Mouse (Mus musculus): ENCODE results near the gene Sema3b. TPM values are rescaled to one million over a fixed set of nuclear protein-coding genes. Genes with fewer than 3 reads are reported as not detected.
A peak's percentile ranks its signal among the peaks of the same experiment; 100 is the strongest.
"Not testable (repeated sequence)": the region's sequence is repeated elsewhere in the genome, so short reads cannot be mapped to it uniquely, and the experiment has no call there.

Gene Sema3b
- total RNA-seq, 1 experiment from 2014 or later, result not detected

DNA sequence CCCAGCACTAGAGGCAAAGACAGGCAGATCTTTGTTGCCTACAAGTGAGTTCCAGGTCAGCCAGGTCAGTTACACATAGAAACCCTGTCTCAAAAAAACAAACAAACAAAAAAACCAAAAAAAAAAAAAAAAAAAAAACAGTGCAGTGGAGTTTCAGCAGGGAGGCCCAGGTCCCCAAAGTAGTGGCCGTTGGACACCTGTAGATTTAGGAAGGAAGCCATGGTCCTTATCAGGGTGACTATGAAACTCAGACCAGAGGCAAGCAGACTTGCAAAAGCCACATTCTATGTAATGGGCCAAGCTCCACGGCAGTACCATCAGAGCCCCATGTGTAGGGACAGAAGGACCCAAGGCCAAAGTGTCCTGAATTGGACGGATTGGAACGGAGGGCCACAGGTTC lies 27.4 kb downstream of the Sema3b start:
- ATAC-seq (replicated peaks in 1 of 2; ENCODE audit: insufficient read depth in 1 of 2, low FRiP score in 2 of 2, low TSS enrichment in 1 of 2, low read depth in 1 of 2, poor library complexity in 2 of 2, severe bottlenecking in 2 of 2), result no peak

DNA sequence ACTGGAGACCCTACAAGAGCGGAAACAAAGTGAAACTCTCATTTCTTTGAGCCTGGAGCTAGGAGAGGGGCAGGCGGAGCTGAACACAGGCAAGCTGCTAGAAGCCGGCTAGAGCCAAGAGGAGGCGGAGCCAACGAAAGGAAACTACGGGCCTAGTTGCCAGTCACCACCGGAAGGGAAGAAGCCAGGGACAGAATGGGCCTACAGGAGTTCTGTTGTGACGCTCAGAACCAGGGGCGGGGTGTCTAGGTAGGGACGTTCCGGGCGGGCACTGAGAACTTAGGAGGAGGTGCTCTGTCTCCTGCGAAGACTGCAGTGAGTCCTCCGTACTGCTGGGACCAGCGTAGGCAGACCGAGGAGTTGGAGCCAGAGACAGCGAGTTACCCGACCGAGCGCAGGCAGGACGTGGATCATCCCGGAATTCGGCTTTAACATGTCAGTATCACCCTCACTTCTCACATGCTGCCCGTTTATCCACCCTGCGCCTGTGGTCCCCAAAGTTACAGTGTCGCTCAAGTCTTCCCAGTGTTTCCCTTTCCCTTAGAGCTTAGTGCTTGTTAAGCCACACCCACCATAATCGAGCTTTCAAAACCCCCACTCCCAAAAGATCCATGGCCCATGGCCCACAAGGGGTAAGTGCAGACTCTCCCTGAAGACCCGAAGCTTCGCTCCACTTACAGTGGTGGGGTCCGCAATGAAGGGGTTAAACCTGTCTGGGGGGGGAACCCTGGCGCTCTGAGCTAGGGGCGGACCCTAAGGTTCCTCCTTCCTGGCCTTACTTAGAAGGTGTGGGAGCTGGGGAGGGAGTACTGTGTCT lies 28.3 kb downstream of the Sema3b start, which contains the start of gene Hyal3:
TSS of gene Hyal3 (plus strand) at position 318 of the 817 bp plus-strand sequence.
- ATAC-seq (replicated peaks in 1 of 2; ENCODE audit: insufficient read depth in 1 of 2, low FRiP score in 2 of 2, low TSS enrichment in 1 of 2, low read depth in 1 of 2, poor library complexity in 2 of 2, severe bottlenecking in 2 of 2), result peak; percentile 68 to 83

DNA sequence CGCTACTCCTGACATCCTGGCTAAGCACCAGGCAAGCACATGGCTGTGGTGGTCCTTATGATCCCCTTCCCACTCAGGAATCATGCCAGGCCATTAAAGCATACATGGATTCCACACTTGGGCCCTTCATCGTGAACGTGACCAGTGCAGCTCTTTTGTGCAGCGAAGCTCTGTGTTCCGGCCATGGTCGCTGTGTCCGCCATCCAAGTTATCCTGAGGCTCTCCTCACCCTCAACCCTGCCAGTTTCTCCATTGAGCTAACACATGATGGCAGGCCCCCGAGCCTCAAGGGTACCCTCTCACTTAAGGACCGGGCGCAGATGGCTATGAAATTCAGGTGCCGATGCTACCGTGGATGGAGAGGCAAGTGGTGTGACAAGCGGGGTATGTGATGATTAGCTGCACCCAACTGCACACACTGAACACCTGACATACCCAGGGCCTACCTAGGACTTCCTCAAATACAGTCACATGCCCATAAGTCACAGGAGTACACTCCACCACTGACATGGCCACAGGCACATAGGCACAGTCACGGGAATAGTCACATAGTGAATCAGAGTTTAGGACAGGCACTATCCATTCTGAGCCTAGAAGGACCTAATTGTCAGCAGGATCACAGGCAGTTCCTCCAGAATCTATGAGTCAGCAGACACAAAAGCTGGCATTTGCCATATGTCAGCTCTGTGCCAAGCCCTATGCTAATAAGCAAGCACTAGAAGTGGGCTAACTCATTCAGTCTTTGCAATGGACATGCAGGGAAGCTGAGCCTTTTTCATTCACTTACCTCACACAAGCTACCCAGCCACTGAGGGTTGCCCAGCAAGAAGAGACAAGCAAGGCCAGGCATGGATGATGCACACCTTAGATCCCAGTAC lies 29.8 kb downstream of the Sema3b start:
- ATAC-seq (replicated peaks in 1 of 2; ENCODE audit: insufficient read depth in 1 of 2, low FRiP score in 2 of 2, low TSS enrichment in 1 of 2, low read depth in 1 of 2, poor library complexity in 2 of 2, severe bottlenecking in 2 of 2), result no peak

DNA sequence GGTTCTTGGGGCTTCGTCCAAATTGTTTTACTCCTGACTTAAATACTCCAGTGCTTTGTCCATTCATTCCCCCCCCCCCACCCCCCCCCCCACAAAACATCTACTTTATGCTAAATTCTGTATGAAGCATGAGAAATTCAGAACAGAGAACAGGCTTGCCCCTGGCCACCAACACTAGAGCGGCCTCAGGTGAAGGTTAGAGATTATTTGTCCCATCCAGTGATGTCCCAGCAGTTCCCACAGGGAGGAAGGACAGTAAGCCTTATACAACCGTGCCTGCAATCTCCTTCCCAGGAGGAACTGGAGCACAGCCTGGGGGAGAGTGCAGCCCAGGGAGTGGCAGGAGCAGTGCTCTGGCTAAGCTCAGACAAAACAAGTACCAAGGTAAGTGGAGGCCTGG lies 30.4 kb downstream of the Sema3b start, which contains the start of gene Naa80:
TSS of gene Naa80 (plus strand) at position 301 of the 400 bp plus-strand sequence.
- no peak for ATAC-seq (replicated peaks in 1 of 2; ENCODE audit: insufficient read depth in 1 of 2, low FRiP score in 2 of 2, low TSS enrichment in 1 of 2, low read depth in 1 of 2, poor library complexity in 2 of 2, severe bottlenecking in 2 of 2)

DNA sequence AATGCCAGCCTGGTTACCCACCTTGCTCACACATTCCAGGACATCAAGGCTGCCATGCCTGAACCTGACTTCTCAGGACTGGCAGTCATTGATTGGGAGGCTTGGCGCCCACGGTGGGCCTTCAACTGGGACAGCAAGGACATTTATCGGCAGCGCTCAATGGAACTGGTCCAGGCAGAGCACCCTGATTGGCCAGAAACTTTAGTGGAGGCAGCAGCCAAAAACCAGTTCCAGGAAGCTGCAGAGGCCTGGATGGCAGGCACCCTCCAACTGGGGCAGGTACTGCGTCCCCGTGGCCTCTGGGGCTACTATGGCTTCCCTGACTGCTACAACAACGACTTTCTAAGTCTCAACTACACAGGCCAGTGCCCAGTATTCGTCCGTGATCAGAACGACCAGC lies 31.2 kb downstream of the Sema3b start:
- no peak for ATAC-seq (replicated peaks in 1 of 2; ENCODE audit: insufficient read depth in 1 of 2, low FRiP score in 2 of 2, low TSS enrichment in 1 of 2, low read depth in 1 of 2, poor library complexity in 2 of 2, severe bottlenecking in 2 of 2)

DNA sequence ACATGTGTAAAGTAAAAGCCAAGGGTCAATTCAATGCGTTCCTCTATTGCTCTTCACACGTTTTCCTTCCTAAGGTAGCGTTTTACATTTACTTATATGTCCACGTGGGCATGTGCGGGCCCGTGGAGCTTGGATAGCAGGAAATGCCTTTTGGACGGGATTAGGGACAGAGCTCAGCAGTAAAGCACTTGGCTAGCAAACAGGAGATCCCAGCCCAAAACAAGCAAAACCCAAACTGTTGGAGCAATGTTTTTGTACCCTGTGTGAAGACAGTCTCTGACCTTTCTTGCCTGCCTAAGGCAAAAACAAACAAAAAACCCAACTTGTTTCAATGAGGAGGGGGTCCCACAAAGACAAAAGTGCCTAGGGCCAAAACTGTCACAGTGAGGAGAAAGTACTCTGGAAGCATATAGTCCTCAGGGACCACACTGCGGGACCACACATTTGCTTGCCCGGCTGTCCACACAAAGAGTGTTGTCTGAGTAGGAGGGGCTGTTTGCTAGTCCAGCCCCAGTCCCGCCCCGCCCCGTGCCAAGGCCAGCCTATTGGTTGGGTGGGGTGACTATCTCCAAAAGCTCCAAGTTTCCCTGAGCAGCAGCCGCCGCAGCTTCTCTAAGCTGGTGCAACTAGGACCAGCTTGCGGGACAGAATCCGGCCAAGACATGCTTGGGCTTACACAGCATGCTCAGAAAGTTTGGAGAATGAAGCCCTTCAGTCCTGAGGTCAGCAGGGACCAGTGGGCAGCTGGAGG lies 32.5 kb downstream of the Sema3b start, which contains the start of gene Hyal1:
TSS of gene Hyal1 (plus strand) at position 571 of the 751 bp plus-strand sequence.
- peak; percentile 39 to 46; a peak in 2 of 4 replicates for ATAC-seq (replicated peaks in 1 of 2; ENCODE audit: insufficient read depth in 1 of 2, low FRiP score in 2 of 2, low TSS enrichment in 1 of 2, low read depth in 1 of 2, poor library complexity in 2 of 2, severe bottlenecking in 2 of 2)

DNA sequence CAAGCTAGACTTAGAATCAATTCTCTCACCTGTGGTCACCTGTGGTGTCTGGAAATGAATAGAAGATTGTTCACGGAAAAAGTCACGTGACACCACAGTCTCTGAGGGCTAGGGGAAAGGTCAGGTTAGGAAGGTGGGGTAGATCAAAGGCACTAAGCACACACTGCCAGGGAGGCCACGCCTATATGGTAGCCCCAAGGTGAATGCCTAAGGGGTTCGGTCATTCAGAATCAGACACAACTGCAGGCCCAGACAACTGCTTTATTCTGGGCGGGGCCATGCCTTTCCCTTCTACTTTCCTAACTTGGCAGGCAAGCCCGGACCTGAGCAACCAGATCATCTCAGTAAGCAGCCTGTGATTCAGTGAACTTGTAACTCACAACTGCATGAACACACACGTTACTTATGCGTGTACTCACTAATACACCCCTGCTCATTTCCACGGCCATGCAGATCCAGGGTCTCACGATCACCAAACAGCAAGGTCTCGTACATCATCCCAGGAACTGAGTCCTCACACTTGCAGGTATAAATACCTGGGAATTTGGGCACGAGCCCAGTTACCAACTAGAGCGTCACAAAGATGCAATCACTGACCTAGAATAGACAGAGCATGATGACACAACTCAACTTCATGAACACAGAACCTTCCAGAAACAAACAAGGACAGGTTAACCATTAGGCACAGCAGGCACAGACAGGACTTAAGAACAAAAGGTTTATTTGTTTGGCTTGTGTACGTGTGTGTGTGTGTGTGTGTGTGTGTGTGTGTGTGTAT lies 33.3 kb downstream of the Sema3b start:
- ATAC-seq (replicated peaks in 1 of 2; ENCODE audit: insufficient read depth in 1 of 2, low FRiP score in 2 of 2, low TSS enrichment in 1 of 2, low read depth in 1 of 2, poor library complexity in 2 of 2, severe bottlenecking in 2 of 2), result no peak

DNA sequence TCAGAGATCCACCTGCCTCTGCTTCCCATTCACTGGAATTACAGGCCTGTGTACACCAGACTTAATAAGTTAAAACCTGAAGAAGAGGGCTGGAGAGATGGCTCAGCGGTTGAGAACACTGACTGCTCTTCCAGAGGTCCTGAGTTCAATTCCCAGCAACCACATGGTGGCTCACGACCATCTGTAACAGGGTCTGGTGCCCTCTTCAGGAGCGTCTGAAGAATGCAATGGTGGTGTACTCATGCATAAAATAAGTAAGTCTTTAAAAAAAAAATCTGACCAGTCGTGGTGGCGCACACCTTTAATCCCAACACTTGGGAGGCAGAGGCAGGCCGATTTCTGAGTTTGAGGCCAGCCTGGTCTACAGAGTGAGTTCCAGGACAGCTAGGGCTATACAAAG lies 35.3 kb downstream of the Sema3b start:
- ATAC-seq (replicated peaks in 1 of 2; ENCODE audit: insufficient read depth in 1 of 2, low FRiP score in 2 of 2, low TSS enrichment in 1 of 2, low read depth in 1 of 2, poor library complexity in 2 of 2, severe bottlenecking in 2 of 2), result not testable (repeated sequence)

DNA sequence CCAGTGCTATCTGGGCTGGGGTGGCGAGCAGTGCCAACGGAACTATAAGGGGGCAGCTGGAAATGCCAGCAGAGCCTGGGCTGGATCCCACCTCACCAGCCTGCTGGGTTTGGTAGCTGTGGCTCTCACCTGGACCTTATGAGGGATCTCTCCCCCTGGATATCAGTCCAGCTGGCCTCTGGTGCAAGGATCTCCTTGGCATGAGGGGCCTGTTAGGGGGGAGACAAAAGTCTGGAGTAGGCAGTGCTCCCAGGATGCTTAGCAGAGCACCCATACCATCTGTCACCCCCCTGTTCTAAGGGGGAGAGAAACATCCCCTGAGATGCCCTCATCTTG lies 36.7 kb downstream of the Sema3b start:
- no peak for ATAC-seq (replicated peaks in 1 of 2; ENCODE audit: insufficient read depth in 1 of 2, low FRiP score in 2 of 2, low TSS enrichment in 1 of 2, low read depth in 1 of 2, poor library complexity in 2 of 2, severe bottlenecking in 2 of 2)

DNA sequence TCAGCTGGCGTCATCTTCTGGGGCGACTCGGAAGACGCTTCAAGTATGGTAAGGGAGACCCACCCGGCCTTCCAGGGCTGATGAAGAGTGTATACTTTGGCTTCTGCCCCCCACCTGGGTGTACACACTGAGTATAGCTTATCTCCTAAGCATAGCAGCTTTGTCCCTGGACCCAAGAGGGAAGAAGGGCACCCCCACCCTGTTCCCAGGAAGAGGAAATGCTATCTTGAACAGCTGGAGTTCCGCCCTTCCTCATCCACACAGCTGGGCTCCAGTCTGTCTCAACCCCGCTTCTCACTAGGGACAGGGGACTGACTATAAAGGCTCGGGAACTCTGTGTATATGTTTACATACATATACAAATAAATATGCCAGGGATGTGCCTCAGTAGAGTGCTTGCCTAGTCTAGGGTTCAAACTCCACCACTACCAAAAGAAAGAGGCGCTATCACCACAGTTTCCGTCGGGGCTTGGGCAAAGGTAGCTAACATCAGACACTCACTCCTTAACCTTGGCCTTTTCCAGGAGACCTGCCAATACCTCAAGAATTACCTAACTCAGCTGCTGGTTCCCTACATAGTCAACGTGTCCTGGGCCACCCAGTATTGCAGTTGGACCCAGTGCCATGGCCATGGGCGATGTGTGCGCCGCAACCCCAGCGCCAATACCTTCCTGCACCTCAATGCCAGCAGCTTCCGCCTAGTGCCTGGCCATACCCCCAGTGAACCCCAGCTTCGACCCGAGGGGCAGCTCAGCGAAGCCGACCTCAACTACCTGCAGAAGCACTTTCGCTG lies 37.3 kb downstream of the Sema3b start:
- ATAC-seq (replicated peaks in 1 of 2; ENCODE audit: insufficient read depth in 1 of 2, low FRiP score in 2 of 2, low TSS enrichment in 1 of 2, low read depth in 1 of 2, poor library complexity in 2 of 2, severe bottlenecking in 2 of 2), result no peak

DNA sequence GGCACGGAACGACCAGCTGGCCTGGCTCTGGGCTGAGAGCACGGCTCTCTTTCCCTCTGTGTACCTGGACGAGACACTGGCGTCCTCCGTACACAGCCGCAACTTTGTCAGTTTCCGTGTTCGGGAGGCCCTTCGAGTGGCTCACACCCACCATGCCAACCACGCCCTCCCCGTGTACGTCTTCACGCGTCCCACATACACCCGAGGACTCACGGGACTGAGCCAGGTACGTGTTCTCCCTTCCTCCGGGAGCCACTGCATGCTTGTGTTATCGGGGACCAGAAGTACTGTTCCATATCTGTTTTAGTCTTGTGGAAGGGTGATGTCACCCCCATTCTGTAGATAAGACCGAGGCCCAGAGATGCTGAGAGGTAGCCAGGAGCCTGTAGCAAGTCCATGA lies 38.2 kb downstream of the Sema3b start:
- no peak for ATAC-seq (replicated peaks in 1 of 2; ENCODE audit: insufficient read depth in 1 of 2, low FRiP score in 2 of 2, low TSS enrichment in 1 of 2, low read depth in 1 of 2, poor library complexity in 2 of 2, severe bottlenecking in 2 of 2)

DNA sequence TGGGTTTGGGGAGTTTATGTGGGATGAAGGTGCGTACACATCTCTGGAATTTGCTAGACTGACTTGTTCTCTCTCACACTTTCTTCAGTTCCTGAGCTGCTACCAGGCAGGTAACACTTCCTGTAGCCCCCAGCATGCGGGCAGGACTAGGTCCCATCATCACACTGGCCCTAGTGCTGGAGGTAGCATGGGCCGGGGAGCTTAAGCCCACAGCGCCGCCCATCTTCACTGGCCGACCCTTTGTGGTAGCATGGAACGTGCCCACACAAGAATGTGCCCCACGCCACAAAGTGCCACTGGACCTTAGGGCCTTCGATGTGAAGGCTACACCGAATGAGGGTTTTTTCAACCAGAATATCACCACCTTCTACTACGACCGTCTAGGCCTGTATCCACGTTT lies 39.0 kb downstream of the Sema3b start:
- ATAC-seq (replicated peaks in 1 of 2; ENCODE audit: insufficient read depth in 1 of 2, low FRiP score in 2 of 2, low TSS enrichment in 1 of 2, low read depth in 1 of 2, poor library complexity in 2 of 2, severe bottlenecking in 2 of 2), result no peak

DNA sequence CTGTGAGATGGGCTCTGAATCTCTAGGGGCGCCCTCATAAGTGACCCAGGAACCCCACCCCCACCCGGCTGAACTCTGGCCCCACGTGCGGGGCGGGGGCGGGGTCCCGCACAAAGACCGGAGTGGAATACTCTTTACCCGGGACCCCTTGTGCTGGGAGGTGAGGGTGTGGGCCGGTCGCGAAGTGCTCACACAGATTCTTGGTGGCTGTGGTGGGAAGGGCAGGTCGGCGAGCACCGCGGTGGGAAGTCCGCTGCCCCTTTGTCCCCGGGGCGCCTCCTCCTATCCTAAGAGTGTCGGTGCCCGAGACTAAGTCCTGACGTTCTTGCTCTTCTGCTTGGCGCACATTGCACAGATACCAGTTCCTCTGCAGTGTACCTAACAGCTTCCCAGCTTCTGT lies 39.8 kb downstream of the Sema3b start:
- ATAC-seq (replicated peaks in 1 of 2; ENCODE audit: insufficient read depth in 1 of 2, low FRiP score in 2 of 2, low TSS enrichment in 1 of 2, low read depth in 1 of 2, poor library complexity in 2 of 2, severe bottlenecking in 2 of 2), result no peak; a peak in 1 of 4 replicates

DNA sequence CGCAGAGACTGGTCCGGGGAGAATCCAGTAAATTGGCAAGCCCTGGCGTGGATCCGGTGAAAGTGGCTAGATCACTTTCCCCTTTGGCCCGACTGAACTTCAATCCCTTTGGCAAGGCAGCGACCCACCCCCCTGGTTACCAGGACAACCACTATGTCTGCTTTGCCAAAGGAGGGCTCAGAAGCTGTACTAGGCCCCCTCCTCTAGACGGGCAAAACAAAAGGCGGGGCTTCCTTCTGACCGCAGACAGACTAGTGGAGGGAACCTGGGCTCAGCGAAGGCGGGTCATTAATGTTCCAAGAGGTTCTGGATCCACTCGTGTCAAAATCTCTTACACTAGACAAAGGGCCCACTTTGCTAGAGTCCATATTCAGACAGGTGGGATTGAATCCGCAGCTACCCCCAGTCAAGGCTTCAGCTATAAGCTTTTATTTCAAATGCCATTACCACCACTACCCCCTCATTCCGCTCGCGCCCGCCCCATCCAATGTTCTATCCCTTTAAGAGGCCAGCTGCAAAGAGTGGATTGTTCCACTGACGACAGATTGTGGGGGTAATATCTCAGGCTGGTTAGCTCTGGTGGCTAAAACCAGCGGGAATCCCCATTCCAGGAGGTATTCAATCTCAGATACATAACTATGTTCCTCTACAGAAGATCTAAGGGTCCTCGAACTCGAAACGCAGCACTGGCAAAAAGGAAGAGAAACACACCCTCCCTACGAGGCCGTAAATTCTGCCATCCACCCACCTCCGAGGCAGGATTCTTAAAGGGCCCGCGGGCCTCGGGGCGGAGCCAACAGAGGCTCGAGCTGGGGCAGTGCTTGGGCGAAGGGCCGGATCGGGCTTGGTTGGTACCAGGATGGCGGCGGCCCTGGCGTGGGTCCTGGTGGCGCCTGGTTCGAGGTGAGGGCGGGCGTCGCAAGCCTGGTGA lies 40.4 kb downstream of the Sema3b start:
- peak; percentile 76 for ATAC-seq (replicated peaks in 1 of 2; ENCODE audit: insufficient read depth in 1 of 2, low FRiP score in 2 of 2, low TSS enrichment in 1 of 2, low read depth in 1 of 2, poor library complexity in 2 of 2, severe bottlenecking in 2 of 2)

DNA sequence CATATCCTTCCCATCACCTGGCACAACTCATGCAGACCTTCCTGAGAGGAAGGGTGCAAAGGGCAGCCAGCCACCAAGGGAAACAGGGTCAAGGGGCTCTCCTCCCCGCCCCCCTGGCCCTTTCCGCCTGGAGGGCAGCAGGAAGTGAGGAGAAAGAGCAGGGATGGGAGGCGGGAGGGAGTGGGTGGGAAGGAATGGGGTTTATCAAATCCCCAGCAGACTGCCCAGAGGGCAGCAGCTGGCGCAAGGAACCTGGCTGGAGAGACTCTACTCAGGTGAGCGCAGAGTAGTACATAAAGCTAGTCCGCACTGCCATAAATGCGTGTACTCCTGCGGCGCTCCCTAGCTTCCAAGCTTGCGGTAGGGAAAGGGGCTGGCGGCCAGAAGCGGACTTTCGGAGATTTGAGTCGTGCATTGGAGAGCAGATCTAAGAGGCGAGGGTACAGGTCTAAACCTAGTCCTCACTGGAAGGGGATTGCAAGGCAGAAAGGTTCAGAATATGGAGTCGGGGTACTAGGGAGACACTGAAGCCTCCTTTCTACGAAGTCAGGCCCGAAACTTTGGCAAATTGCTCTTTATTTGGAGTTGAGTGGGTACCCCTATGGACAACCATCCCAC lies 41.2 kb downstream of the Sema3b start, which contains the start of gene Hyal2:
TSS of gene Hyal2 (plus strand) at position 244 of the 618 bp plus-strand sequence.
- no peak for ATAC-seq (replicated peaks in 1 of 2; ENCODE audit: insufficient read depth in 1 of 2, low FRiP score in 2 of 2, low TSS enrichment in 1 of 2, low read depth in 1 of 2, poor library complexity in 2 of 2, severe bottlenecking in 2 of 2)

All from hematopoietic stem cell, adult 5-6 weeks (primary cell).